Mouse (Mus musculus) T-helper 17 cell (primary cell): ENCODE results near the gene Xrra1.

Experiments used
- in situ Hi-C, 2 experiments: fragments of 300-600 bp; cut with MboI, MseI; formaldehyde crosslinking; loops; 1 replicate in 1 of 2; 2 replicates in 1 of 2; pipeline ENCODE4 v1.15.1; 2025; ENCODE audit warnings: high pct_unique_total_duplicates in 2 of 2

Xrra1 gene

DNA sequence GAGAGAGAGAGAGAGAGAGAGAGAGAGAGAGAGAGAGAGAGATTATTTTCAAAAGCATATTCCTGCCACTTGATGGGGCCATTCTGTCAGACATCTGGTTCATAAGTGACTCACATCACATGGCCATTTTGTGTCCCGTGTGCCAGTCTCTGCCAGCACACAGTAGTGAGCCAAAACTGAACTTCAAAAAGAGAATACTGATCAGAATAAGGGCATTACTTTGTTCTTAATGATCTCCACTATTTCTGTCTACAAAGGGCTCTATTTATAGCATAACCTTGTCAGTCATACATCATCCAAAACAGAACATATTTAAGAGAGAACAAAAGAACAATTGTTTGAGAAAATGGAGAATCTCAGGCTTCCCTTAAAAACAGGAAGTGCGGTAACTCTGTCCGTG, 32.6 kb downstream of the Xrra1 start:
- in situ Hi-C loops = loop anchor here (5.0 to 25.0 kb wide), 2 partner anchors 229 to 399 kb away; no protein-coding TSS in a partner anchor

DNA sequence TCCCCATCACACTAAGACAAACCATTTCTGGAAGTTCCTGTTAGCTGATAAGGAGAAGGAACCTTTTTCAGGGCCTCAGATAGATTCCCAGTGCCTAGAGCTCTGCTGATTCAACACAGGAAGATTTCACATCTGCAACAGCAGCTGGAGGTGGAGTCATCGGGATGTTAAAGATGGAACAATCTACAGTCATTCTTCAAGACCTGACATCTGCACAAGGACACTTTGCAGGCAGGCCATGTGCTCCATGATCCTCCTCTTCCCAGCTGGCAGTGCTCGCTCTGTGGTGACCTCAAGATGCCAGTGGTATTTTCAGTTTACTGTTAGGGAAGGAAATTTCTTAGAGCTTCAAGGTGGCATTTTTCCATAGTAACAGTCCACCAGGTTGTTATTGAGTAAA, 33.4 kb downstream of the Xrra1 start:
- in situ Hi-C loops = loop anchor here (5.0 to 25.0 kb wide), 2 partner anchors 230 to 400 kb away; no protein-coding TSS in a partner anchor

DNA sequence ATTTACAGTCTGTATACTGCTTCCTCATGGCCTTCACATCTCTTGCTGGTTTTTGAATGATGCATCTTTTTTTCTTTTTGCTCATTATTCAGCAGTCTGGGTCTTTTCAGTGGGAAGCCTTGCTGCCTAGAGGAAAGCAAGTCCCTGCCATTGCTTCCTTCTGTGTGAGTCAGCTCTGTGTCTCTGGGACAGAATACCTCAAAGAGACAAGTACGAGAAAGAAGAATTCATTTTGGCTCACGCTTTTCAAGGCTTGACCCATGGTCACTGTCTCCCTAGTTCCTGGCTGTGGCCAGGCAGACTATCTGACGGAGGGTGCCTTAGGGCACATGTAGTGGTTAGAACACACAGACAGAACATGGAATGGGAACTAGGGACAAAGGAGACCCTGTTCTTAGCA, 35.1 kb downstream of the Xrra1 start:
- in situ Hi-C loops = loop anchor here (5.0 to 25.0 kb wide), 2 partner anchors 232 to 402 kb away; no protein-coding TSS in a partner anchor

DNA sequence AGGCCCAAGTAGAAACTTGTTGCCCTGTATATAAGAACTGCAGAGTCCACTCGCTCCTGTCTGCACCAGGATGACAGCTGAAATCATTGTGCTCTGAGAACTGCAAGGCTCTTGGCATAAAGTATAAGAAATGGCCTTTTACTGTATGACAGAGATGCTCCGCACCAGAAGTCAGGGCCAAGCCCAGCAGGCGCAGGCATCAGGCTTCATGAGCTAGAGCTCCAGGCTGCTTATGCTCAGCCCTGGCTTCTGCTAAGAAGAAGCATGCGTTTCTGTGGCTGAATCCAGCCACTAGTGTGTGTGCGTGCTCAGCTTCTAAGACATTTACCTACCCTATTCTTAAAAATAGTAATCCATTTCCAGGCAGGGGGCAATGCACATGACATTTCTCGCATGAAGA, 35.6 kb downstream of the Xrra1 start:
- in situ Hi-C loops = loop anchor here (5.0 to 25.0 kb wide), 2 partner anchors 232 to 402 kb away; no protein-coding TSS in a partner anchor

DNA sequence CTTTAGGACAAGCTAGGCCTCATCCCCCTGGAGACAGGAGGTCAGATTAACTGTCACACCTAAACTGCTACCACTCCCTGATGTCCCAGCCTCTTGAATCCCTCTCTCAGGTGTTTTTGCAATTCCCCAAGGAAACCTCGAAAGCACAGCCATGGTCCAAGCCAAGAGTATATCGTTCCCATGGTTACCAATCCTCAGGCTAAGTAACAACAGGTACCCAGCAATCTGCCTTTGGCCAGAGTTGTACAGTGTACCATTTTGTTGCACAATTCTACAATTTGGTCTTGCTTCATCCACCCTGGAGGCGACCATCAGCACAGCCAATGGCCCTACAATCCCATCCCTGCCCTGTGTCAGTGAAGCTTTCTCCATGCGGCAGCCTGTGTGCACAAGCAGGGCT, 38.0 kb downstream of the Xrra1 start:
- in situ Hi-C loops = loop anchor here in 1 of 2 experiments (25.0 kb wide), 1 partner anchor 235 kb away; no protein-coding TSS in a partner anchor

DNA sequence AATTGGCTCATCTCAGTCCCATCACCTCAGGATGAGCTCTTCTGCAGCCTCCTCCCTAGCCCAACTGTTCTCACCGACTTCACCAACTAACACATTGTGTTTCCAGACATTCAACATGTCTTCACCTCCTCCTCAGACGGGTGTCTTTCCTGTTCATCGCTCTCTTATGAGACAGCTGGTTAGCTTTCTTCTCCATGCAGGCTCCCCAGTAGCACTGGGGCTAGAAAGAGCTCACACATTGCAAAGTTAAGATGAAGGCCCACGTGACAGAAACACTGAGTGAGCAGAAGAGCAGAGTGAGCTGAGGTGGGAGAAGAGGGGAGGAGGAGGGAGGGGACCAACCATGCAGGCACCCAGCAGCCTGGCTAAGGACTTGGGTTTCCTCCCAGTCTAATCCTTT, 43.3 kb downstream of the Xrra1 start:
- in situ Hi-C loops = loop anchor here in 1 of 2 experiments (10.0 kb wide), 1 partner anchor 1653 kb away; no protein-coding TSS in a partner anchor

DNA sequence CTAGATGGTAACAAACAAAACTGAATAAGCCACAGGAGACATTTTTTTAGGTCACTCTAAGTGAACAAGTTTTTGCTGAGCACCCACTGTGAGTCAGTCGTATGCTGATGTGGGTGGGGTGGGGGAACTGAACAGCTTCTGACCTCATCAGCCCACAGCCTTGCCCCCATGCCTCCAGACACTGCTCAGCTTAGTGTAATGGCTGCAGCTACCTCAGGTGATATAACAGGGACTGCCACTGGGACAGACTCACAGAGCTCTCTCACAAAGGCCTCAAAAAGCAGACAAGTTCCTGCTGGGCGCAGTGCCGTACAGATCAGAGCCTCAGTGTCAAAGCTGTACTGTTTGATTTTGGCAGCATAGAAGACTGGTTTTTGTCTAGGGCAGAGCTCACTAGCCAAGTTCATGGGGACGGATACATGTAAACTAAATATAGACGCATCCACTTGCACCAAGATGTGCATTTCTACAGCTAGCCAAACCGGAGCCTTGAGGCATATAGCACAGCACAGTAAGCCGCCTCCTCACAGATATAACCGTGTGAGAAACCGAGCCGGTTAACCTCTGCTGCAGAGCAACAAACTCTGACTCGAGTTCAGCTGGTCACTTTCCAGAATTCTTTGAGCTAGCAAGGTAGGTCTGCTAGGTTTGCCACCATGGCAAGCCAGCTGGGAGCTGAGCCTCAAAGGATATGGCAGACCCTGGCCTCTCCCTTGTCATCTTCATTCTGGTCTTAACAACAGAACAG, 44.2 kb downstream of the Xrra1 start:
- in situ Hi-C loops = loop anchor here in 1 of 2 experiments (10.0 kb wide), 1 partner anchor 1652 kb away; no protein-coding TSS in a partner anchor

DNA sequence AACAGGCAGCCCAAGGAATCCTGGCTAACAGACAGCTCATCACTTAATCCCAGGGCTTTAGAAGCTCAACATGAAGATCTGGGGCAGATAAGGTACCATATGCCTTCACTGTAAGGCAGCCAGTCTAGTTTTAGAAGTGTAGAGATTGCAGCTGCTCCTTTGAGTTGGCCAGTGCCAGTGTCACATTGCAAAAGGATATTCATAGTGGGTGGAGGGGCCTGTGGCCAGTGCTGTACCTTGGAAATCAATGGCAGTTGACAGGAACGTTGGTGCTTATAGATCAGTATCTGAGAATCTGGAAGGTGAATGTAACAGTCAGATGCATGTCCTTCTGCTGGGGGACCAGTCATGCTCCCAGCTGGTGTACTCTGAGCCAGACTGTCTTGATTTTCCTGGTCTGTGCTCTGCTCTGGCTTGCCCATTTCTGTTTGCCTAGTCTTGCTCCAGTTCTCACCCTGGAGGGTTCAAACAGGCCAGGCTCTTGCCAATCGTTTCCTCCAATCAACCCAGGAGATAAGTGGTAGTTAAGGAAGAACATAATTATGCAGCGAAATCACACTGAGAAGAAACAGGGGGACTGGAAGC, 45.6 kb downstream of the Xrra1 start:
- in situ Hi-C loops = loop anchor here in 1 of 2 experiments (10.0 kb wide), 1 partner anchor 1650 kb away; no protein-coding TSS in a partner anchor

DNA sequence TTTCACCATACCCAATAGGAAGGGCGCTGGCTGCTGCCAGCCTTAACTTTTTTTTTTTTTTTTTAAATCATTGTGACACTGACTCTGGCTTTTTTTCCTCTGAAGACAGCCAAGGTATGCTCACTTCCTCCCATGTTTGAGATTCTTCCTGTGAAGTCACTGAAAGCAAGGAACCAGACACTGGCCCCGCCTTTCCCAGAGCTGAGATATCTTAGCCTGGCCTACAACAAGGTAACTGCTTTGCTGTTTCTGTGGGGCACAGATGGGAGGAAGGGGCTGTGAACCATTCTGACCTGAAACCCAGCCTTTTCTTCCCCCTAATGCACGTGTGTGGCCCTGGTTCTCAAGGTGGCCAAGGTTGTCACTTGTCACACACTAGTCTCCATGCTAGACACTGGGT, 47.4 kb downstream of the Xrra1 start:
- in situ Hi-C loops = loop anchor here in 1 of 2 experiments (10.0 kb wide), 1 partner anchor 1648 kb away; no protein-coding TSS in a partner anchor

DNA sequence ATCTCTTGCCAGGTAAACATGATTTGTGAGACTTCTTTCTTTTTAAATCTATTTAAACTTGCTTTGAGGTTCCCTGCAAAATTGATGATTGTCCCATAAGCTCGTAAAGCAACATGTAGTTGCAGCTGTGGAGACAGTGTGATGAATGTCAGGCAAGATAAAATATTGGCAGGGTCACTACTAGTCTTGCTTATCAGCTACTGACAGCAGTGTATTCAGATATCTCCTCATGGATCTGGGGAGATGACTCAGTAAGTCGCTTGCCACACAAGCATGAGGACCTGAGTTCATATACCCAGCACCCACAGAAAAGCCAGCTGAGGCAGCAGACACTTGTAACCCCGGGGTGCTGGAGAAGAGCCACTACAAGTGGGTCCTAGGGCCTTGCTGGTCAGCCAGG, 48.5 kb downstream of the Xrra1 start:
- in situ Hi-C loops = loop anchor here in 1 of 2 experiments (10.0 kb wide), 1 partner anchor 1647 kb away; no protein-coding TSS in a partner anchor

DNA sequence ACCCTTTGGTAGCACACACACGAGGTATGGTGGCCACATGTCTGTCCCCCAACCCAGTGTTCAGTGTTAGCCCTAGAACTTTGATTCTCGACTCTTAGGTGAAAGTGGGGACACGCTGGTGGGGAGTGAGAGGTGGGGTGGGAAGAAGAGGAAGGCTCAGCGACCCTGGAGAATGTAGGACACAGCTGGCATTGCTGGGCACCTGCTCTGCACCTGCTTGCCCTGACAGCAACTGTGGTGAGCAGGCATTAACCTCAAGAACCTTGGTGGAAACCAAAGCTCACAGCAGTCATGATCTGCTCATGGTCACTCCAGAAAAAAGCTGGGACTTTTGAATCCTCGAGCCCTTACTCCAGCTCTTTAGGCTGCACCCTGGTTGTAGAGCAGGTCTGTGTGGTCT, 52.1 kb downstream of the Xrra1 start:
- in situ Hi-C loops = no loop called here

DNA sequence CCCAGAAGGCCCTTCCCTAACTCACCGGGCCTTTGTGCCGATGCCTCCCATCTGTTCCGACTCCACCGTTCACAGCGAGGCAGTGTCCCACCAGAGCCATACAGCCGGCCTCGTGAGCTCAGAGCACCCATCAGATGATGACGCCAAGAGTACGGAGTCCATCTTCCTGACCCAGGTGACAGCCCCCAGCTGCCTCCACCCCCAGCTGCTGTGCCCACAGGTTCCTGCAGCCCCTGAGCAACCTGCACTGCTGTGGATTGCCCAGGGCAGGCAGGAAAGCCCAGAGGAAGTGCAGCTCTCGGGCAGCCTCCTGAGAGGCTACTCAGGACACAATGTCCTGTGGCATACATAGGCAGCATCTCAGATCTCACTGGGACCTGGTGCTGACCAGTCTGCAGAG, 55.4 kb downstream of the Xrra1 start:
- in situ Hi-C loops = no loop called here

DNA sequence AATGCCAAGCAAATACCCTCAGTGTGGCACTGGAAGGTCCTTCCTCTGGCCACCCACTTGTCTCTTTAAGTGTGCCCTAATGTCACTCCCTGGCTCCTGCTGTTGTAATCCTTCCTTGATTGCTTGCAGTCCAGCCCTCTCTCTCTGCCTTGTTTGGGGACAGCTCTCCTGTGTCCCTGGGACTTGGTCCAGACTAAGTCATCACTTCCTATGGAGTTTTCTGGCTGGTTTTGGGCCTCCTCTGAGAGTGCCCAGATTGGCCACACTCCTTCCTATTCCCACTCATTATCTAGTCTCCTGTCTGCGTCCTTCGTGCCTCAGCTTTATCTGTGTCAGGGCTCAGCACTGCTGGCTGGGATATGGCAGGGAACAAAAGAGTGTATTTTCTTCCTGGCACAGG, 56.6 kb downstream of the Xrra1 start:
- in situ Hi-C loops = no loop called here

DNA sequence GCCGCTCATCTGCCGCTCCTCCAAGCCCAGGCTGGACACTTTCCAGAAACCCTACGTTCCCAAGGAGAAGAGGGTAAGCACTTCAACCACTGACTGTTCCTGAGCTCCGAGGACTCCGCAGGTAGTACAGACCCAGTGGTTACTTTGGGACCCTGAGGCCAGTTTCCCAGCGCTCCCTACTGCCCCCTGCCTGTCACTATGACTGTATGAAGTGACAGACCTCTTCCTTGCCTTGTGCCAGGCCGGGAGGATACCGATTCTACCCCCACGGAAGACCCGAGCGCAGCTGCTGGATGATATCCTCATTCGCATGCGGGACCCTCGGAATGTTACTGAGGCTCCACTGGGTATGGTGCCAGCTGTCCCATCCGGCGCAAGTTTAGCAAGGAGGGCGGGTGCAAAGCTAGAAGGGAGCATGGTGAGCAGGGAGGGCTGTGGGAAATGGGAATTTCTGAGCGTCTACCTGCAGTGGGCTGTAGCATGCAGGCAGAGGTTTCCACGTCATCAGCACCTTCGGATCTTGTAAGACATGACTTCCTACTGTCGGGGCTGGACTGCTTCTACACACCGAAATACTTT, 57.9 kb downstream of the Xrra1 start:
- in situ Hi-C loops = no loop called here

DNA sequence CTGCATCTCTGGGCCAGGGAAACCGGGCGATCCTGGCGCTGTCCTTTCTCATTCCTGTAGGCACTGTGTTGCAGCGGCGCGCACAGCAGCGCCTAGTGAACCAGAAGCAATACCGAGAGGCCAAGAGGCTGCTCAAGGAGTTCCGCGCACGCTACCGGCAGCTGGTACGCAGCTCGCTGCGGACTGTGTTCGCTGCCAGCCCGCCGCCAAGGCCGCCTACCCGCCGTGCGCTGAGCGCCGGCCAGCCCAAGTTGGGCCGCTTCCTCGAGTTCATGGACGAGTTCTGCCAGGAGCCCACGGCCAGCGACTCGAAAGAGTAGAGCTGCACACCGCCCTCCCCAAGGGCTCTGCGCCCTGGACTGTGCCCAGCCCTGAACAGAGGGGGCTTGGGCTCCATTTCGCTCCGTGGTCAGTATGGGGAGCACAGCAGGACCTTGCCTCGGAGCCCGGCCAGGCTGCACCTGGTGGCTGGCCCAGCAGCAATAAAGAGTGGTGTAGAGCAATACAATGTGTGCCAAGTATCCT, 58.5 kb downstream of the Xrra1 start:
- in situ Hi-C loops = no loop called here

DNA sequence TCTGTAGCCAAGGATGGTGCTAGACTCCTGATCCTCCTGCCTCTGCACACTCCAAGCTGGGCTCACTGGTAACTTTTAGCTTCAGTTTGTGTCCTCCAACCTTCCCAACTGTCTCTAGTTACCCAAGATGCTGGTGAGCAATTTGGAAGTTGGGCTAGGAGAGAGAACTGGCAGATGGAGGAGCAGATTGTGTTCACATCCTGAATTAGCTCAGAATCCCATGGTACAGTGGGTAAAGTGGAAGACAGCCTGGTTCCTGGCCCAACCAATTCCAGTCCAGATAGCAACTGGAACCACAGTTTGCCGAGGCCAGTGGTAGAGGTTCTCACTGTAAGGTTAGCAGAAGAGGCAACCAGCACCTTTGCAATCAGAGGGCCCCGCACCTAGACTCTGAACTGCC, 60.2 kb downstream of the Xrra1 start:
- in situ Hi-C loops = no loop called here

DNA sequence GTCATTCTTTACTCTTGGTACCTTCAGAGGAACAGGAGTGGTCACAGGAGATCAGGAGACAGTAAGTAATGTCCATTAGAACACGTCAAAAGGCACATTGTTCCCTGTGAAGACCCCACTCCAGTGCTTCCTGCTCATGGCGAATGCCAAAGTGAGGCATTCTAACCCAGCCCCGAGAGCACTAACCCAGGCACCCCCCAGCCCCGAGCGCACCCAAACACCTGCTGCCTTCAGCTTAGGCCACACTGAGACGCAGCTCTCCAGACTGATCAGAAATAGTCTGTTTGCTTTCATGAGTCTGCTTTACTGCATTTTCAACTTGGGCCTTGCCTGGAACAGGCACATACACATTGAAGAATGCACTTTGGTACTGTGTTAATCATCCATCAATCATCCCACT, 61.1 kb downstream of the Xrra1 start:
- in situ Hi-C loops = no loop called here

DNA sequence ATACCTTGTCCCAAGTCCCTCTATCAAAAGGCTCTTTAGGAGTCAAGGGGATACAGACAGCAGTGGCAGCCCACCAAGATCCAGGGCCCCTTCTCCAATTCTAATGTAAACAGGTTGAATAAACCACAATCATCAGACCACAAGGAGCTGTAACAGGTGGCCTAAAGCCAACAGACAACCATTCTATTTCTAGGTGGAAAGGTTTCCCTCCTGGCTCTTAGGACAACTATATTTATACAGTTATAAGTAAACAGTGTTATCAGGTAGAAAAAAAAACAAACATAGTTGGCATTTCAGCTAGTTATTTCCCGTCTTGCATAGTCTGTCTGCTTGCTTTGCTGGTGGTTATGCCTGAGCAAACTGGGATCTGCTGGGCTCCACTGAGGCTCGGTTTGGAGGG, 61.5 kb downstream of the Xrra1 start:
- in situ Hi-C loops = no loop called here

DNA sequence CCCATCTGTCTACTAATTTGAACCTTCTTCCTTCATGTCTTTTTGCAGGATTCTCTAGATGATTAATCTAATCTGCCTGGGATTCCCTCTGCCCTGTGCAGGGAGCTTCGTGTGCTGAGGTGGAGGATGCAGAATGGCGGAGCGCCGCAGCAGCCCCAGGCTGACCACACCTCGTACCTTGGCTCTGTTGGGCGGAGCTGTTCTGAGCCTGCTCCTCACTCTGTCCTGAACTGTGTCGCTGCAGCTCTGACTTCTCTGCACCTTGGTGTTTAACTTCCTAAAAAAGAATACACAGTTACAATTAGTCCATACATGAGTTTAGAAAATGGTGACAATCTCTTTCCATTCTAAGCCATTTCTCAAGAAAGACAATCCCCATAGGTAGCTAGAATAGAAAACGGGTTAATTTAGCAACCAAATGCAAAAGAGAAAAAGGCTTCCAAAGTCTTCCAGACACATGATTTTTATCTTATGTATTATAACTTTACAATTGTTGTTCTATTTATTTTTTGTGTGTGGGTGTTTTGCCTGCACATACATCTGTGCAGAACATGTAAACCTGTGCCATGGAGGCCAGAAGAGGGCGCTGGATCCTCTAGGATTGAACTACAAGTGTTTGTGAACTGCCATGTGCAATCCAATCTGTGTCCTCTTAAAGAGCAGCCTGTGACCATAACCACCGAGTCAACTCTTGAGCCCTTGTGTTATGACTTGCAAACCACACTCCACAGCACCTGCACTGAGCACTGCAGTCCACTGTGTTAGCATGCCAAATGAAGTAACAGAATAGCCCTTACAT, 68.2 kb downstream of the Xrra1 start:
- in situ Hi-C loops = no loop called here

DNA sequence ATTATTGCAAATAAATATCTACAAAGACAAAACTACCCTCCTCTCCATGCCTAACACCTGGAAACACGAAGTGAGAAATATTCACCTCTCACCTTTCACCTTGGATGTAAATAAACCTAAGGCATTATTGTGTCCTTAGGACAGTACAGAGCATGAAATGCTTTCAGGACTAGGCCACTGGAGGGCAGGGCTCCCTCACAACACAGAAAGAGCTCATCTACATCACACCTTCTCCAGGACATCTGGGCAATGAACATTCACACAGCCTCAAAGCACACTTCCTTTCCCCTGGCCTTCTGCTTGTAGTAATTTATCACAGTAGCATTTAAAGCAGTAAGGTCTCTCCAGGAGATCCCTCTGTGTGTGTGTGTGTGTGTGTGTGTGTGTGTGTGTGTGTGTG, 76.8 kb downstream of the Xrra1 start:
- in situ Hi-C loops = no loop called here

DNA sequence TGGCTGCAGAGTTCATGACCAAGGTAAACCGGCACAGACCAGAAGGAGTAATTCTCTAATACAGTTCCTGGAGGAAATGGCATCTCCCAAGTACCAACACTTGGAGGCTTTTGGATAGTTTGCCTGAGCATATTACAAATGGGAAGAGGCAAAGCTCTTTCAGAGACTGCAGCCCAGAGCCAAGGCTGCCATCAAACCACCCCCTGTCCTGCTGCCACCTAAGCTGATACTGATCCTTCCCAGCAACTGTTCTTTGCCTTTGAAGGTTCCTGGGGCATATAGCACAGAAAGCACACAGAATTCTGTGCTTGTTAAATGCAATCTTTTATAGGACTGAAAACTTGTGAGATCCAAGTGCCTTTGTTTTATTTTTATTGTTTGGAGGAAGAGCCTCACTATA, 81.8 kb downstream of the Xrra1 start:
- in situ Hi-C loops = no loop called here
